Mouse (Mus musculus): ENCODE measurements around the gene Prkcg.

The Prkcg gene

GRCm38 (mm10) chr7:3367569-3367968 lies 78.6 kb downstream of the Prkcg start:
- DNase-seq, result no peak

- DNase-seq, result no peak
Observed at GRCm38 (mm10) chr7:3368311-3368710, 79.3 kb downstream of the Prkcg start.

- no peak for DNase-seq
Observed at GRCm38 (mm10) chr7:3369189-3369588, 80.2 kb downstream of the Prkcg start.

GRCm38 (mm10) chr7:3370407-3370806 lies 81.4 kb downstream of the Prkcg start:
- DNase-seq, result peak; percentile 17 to 36

- DNase-seq, result no peak
Observed at GRCm38 (mm10) chr7:3372376-3372775, 83.4 kb downstream of the Prkcg start.

- DNase-seq, result no peak
Observed at GRCm38 (mm10) chr7:3373754-3374153, 84.8 kb downstream of the Prkcg start.

GRCm38 (mm10) chr7:3376831-3377230 lies 87.9 kb downstream of the Prkcg start:
- DNase-seq, result peak; percentile 42 to 75
